Mouse (Mus musculus): ENCODE measurements around the gene Rcc1l. TPM values are rescaled to one million over a fixed set of nuclear protein-coding genes. Genes with fewer than 3 reads are reported as not detected.

Rcc1l gene
- polyA plus RNA-seq, 1 experiment from 2014 or later = 23.1 TPM

DNA sequence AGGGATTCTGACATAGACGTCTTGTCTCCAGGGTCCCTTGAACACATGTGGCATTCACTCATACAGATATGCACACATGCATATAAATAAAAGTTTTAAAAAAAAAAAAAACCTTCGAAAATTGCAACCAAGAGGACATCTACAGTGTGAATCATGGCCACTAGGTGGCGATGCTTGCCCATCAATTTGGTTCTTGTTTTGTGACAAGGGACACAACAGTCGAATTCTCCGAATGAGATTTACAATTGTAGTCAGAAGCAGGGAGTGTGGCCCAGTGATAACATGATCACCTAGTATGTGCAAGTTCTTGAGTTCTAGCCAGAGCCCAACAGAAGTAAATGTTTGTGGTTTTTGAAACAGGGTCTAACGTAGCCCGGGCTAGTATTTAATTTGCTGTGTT, 3.3 kb upstream of the Rcc1l start:
- H3K4me3 ChIP-seq (ENCODE audit: low read length) = no peak overlapping the region
- H3K27ac ChIP-seq (ENCODE audit: low read length) = no peak overlapping the region
- H3K4me2 ChIP-seq (ENCODE audit: low read depth, low read length) = no peak overlapping the region
- H3K27me3 ChIP-seq (ENCODE audit: control insufficient read depth, insufficient read depth, low read length) = no peaks in the 10 kb centered on the region
- no peaks in the 10 kb centered on the region for H3K9me3 ChIP-seq (replicated peaks; ENCODE audit: control insufficient read depth, low read length)
- H3K9ac ChIP-seq (ENCODE audit: low read length) = no peak overlapping the region
- H3K4me1 ChIP-seq (ENCODE audit: control insufficient read depth, insufficient read depth, low read length) = peaks cover 25% of the 10 kb centered on the region
- WGBS = 21% methylated on average over 7 of the region's 7 CpGs
- ATAC-seq (replicated peaks; ENCODE audit: extremely low read depth, insufficient read depth, low FRiP score) = no peak
- H3K36me3 ChIP-seq (ENCODE audit: control insufficient read depth, insufficient read depth) = no peaks in the 10 kb centered on the region

DNA sequence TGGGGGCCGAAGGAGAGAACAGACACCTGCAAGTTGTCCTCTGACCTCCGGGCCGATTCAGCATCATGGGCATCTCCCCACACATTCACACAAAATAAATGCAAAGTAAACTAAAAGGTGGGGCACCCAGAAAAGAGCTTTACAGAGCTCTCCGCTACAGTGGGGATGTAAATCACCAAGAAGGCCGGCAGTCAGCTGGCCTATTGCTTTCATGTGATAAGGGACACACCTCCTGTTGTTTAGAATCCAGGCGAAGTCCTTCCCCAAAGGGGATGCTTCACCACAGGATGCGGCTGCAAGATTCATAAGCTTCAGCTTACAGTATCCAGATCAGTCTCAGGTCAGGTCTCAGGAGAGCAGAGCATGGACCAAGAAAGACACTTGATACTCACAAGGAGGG, 2.0 kb upstream of the Rcc1l start:
- no peak overlapping the region for H3K4me3 ChIP-seq (ENCODE audit: low read length)
- no peak for ATAC-seq (replicated peaks; ENCODE audit: extremely low read depth, insufficient read depth, low FRiP score)
- no peaks in the 10 kb centered on the region for H3K9me3 ChIP-seq (replicated peaks; ENCODE audit: control insufficient read depth, low read length)
- H3K36me3 ChIP-seq (ENCODE audit: control insufficient read depth, insufficient read depth) = no peaks in the 10 kb centered on the region
- no peak overlapping the region for H3K9ac ChIP-seq (ENCODE audit: low read length)
- H3K27me3 ChIP-seq (ENCODE audit: control insufficient read depth, insufficient read depth, low read length) = no peaks in the 10 kb centered on the region
- H3K4me1 ChIP-seq (ENCODE audit: control insufficient read depth, insufficient read depth, low read length) = peaks cover 27% of the 10 kb centered on the region
- H3K4me2 ChIP-seq (ENCODE audit: low read depth, low read length) = no peak overlapping the region
- 73% methylated on average over 7 of the region's 7 CpGs for WGBS
- H3K27ac ChIP-seq (ENCODE audit: low read length) = no peak overlapping the region

DNA sequence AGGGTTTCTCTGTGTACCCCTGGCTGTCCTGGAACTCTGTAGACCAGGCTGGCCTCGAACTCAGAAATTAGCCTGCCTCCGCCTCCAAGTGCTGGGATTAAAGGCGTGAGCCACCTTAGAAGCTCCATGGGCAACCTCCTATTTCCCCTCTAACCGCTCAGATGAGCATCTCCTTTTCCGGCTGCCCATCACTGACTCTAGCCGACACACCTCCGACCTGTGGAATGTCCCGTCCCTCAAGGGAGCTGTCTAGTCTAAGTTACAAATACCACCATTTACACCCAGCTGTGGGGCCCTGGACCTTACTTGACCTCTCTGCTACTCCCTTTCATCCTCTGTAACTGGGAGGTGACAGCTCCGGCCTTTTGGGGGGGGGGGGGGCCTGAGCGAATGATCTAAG, 878 bp downstream of the Rcc1l start:
- 12% methylated on average over 10 of the region's 10 CpGs for WGBS
- Histone ChIP-seq H3K4me1 (ENCODE audit: control insufficient read depth, insufficient read depth, low read length) (peaks cover 15% of the 10 kb centered on the region), H3K4me2 (ENCODE audit: low read depth, low read length) (peak overlapping the region; percentile 90), H3K27me3 (ENCODE audit: control insufficient read depth, insufficient read depth, low read length) (no peaks in the 10 kb centered on the region), H3K4me3 (ENCODE audit: low read length) (peak overlapping the region; percentile 92), H3K9me3 (replicated peaks; ENCODE audit: control insufficient read depth, low read length) (no peaks in the 10 kb centered on the region), H3K36me3 (ENCODE audit: control insufficient read depth, insufficient read depth) (peaks cover 3% of the 10 kb centered on the region; the same call in 1 of the 2 replicates), H3K27ac (ENCODE audit: low read length) (peak overlapping the region; percentile 83), H3K9ac (ENCODE audit: low read length) (peak overlapping the region; percentile 82)
- no peak for ATAC-seq (replicated peaks; ENCODE audit: extremely low read depth, insufficient read depth, low FRiP score)

DNA sequence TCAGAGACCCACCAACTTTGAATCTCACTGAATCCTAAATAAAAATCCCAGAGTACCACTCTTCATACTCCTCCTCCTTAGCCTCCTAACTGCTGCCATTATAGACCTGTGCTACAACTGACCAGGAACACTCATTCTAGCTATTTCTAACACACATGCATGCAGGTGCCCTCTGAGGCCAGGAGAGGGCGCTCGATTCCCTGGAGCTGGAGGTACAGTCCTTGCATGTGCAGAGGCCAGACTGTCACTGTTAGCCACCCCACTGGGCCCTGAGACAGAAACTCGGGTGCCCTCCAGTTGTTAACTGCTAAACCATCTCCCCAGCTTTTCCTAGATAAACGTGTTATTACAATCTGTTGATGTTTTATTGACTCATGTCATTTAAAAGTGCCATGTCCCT, 3.4 kb downstream of the Rcc1l start:
- ATAC-seq (replicated peaks; ENCODE audit: extremely low read depth, insufficient read depth, low FRiP score) = no peak

DNA sequence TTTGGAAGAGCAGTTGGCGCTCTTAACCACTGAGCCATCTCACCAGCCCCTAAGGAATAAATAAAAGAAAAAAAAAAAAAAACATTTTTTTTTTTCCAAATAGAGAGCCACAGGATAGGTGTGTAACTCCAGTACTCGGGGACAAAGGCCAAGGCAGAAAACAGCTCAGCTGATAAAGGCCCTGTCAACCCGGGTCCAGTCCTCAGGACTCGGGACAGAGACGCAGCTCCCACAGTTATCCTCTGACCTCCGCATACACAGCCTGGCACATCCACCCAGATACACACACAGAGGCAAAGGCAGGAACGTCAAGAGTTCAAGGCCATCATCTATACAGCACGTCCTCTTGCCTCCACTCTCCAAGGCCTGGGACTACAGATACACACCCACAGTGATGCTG, 6.4 kb downstream of the Rcc1l start:
- 92% methylated on average over 8 of the region's 8 CpGs for WGBS
- H3K4me3 ChIP-seq (ENCODE audit: low read length) = no peak overlapping the region

More for the DNA sequence above, 3.4 kb downstream of the Rcc1l start:
- H3K9me3 ChIP-seq (replicated peaks; ENCODE audit: control insufficient read depth, low read length) = no peaks in the 10 kb centered on the region
- peaks cover 15% of the 10 kb centered on the region for H3K4me1 ChIP-seq (ENCODE audit: control insufficient read depth, insufficient read depth, low read length)
- no peak overlapping the region for H3K27ac ChIP-seq (ENCODE audit: low read length)
- H3K4me3 ChIP-seq (ENCODE audit: low read length) = no peak overlapping the region
- 43% methylated on average over 4 of the region's 4 CpGs for WGBS
- H3K27me3 ChIP-seq (ENCODE audit: control insufficient read depth, insufficient read depth, low read length) = no peaks in the 10 kb centered on the region
- no peak overlapping the region for H3K4me2 ChIP-seq (ENCODE audit: low read depth, low read length)
- H3K36me3 ChIP-seq (ENCODE audit: control insufficient read depth, insufficient read depth) = peaks cover 3% of the 10 kb centered on the region; the same call in 1 of the 2 replicates
- H3K9ac ChIP-seq (ENCODE audit: low read length) = no peak overlapping the region

DNA sequence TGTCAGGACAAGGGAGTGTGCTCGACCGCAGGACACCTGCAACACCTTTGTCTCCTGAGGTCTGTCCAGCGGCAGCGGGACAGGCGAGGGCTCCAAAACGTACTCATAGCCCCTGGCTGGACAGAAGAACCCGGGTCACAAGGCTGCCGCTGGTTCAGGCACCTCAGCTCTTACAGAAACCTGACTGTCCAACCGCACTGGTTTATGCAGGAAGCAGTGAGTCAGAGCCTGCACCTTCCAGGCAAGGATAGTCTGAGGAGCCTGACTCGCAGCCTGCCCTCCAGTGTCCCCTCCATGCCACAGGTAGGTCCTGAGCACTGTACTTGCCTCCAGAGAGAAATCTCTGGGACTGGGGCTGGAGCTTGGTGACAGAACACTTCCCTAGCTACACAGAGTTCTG, 7.3 kb downstream of the Rcc1l start:
- Histone ChIP-seq H3K27ac (ENCODE audit: low read length) (no peak overlapping the region), H3K9ac (ENCODE audit: low read length) (no peak overlapping the region), H3K9me3 (replicated peaks; ENCODE audit: control insufficient read depth, low read length) (no peaks in the 10 kb centered on the region), H3K36me3 (ENCODE audit: control insufficient read depth, insufficient read depth) (peaks cover 8% of the 10 kb centered on the region; the same call in 1 of the 2 replicates), H3K27me3 (ENCODE audit: control insufficient read depth, insufficient read depth, low read length) (no peaks in the 10 kb centered on the region), H3K4me2 (ENCODE audit: low read depth, low read length) (no peak overlapping the region), H3K4me1 (ENCODE audit: control insufficient read depth, insufficient read depth, low read length) (peaks cover 6% of the 10 kb centered on the region), H3K4me3 (ENCODE audit: low read length) (no peak overlapping the region)
- WGBS = 92% methylated on average over 10 of the region's 10 CpGs
- ATAC-seq (replicated peaks; ENCODE audit: extremely low read depth, insufficient read depth, low FRiP score) = no peak

More for the DNA sequence above, 6.4 kb downstream of the Rcc1l start:
- H3K4me2 ChIP-seq (ENCODE audit: low read depth, low read length) = no peak overlapping the region
- H3K9ac ChIP-seq (ENCODE audit: low read length) = no peak overlapping the region
- no peaks in the 10 kb centered on the region for H3K9me3 ChIP-seq (replicated peaks; ENCODE audit: control insufficient read depth, low read length)
- peaks cover 8% of the 10 kb centered on the region; the same call in 1 of the 2 replicates for H3K36me3 ChIP-seq (ENCODE audit: control insufficient read depth, insufficient read depth)
- no peak for ATAC-seq (replicated peaks; ENCODE audit: extremely low read depth, insufficient read depth, low FRiP score)
- no peaks in the 10 kb centered on the region for H3K27me3 ChIP-seq (ENCODE audit: control insufficient read depth, insufficient read depth, low read length)
- H3K4me1 ChIP-seq (ENCODE audit: control insufficient read depth, insufficient read depth, low read length) = peaks cover 6% of the 10 kb centered on the region; the same call in 1 of the 2 replicates
- no peak overlapping the region for H3K27ac ChIP-seq (ENCODE audit: low read length)

DNA sequence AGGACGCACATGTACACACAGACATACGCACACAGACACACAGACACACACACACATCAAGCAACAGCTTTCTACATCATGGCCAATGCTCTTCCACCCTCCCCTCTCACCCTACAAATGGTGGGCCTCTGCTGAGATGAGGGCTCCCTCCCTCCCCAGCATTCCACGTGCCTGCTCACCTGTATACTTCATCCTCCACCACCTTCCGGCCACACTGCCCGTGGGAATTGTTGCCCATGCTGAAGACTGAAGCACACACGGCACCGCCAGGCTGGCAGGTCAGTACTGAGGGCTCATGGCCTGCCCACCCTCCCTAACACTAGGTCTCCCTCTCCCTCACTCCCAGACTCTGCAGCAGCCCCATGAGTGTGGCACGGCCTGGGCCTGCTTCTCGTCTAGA, 8.5 kb downstream of the Rcc1l start:
- Histone ChIP-seq H3K4me3 (ENCODE audit: low read length) (no peak overlapping the region), H3K4me1 (ENCODE audit: control insufficient read depth, insufficient read depth, low read length) (peaks cover 6% of the 10 kb centered on the region), H3K27me3 (ENCODE audit: control insufficient read depth, insufficient read depth, low read length) (no peaks in the 10 kb centered on the region), H3K36me3 (ENCODE audit: control insufficient read depth, insufficient read depth) (peaks cover 10% of the 10 kb centered on the region), H3K9me3 (replicated peaks; ENCODE audit: control insufficient read depth, low read length) (no peaks in the 10 kb centered on the region), H3K9ac (ENCODE audit: low read length) (no peak overlapping the region), H3K27ac (ENCODE audit: low read length) (no peak overlapping the region), H3K4me2 (ENCODE audit: low read depth, low read length) (no peak overlapping the region)
- WGBS = 91% methylated on average over 9 of the region's 9 CpGs
- ATAC-seq (replicated peaks; ENCODE audit: extremely low read depth, insufficient read depth, low FRiP score) = no peak

DNA sequence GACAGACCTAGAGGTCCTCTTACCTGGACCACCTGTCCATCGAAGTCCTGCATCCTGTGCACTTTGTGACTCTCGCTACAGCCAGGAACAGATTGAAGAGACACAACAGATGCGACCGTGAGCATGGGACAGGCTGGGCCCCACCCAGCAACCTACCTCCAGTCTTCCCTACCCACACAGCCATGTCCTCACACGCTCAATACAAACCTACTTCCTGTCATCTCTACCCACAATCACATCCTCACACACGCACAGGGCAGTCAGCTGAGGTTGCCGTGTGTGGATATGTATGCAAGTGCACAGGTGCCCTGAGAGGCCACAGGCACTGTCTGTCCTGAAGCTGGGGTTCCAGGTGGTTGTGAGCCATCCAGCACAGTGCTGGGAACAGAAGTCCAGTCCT, 9.9 kb downstream of the Rcc1l start:
- Histone ChIP-seq H3K27me3 (ENCODE audit: control insufficient read depth, insufficient read depth, low read length) (no peaks in the 10 kb centered on the region), H3K9ac (ENCODE audit: low read length) (no peak overlapping the region), H3K9me3 (replicated peaks; ENCODE audit: control insufficient read depth, low read length) (no peaks in the 10 kb centered on the region), H3K4me3 (ENCODE audit: low read length) (no peak overlapping the region), H3K27ac (ENCODE audit: low read length) (no peak overlapping the region), H3K4me1 (ENCODE audit: control insufficient read depth, insufficient read depth, low read length) (peaks cover 6% of the 10 kb centered on the region), H3K4me2 (ENCODE audit: low read depth, low read length) (no peak overlapping the region), H3K36me3 (ENCODE audit: control insufficient read depth, insufficient read depth) (peaks cover 13% of the 10 kb centered on the region)
- ATAC-seq (replicated peaks; ENCODE audit: extremely low read depth, insufficient read depth, low FRiP score) = no peak
- 92% methylated on average over 7 of the region's 7 CpGs for WGBS

DNA sequence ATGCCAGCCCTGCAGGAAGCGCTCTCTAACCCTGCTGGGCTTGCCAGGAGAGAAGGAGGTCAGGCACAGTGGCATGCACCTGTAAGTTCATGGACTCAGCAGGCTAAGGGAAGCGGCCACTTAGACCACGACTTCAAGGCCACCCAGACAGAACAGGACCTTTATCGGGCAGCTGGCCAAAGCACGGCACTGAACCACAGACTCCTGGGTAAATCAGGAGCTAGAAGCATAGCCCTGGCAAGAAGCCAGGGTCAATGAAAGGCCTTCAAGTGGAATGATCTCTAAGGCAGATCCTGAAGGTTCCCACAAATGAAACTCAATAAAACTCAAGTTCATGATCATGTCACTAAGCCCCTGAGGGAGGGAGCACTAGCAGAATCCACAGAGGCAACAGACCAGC, 11.9 kb downstream of the Rcc1l start:
- H3K27me3 ChIP-seq (ENCODE audit: control insufficient read depth, insufficient read depth, low read length) = no peaks in the 10 kb centered on the region
- no peaks in the 10 kb centered on the region for H3K9me3 ChIP-seq (replicated peaks; ENCODE audit: control insufficient read depth, low read length)
- H3K36me3 ChIP-seq (ENCODE audit: control insufficient read depth, insufficient read depth) = peaks cover 14% of the 10 kb centered on the region; the same call in 1 of the 2 replicates
- no peak for ATAC-seq (replicated peaks; ENCODE audit: extremely low read depth, insufficient read depth, low FRiP score)
- WGBS = 32% methylated on average over 5 of the region's 5 CpGs
- no peak overlapping the region for H3K27ac ChIP-seq (ENCODE audit: low read length)
- no peak overlapping the region for H3K4me3 ChIP-seq (ENCODE audit: low read length)
- no peak overlapping the region for H3K9ac ChIP-seq (ENCODE audit: low read length)
- H3K4me2 ChIP-seq (ENCODE audit: low read depth, low read length) = no peak overlapping the region
- H3K4me1 ChIP-seq (ENCODE audit: control insufficient read depth, insufficient read depth, low read length) = peaks cover 6% of the 10 kb centered on the region
